Mouse (Mus musculus): ENCODE results near the gene Lyve1.
"Not testable (repeated sequence)": the region's sequence is repeated elsewhere in the genome, so short reads cannot be mapped to it uniquely, and the experiment has no call there.

The Lyve1 gene

GRCm38 (mm10) chr7:110862751-110863289 is at the start of gene Lyve1:
TSS of gene Lyve1 (minus strand) at chr7:110863239.
- in situ Hi-C loops (cut with MboI; ENCODE audit: unreplicated experiment in 2 of 2), result no loop called here

DNA sequence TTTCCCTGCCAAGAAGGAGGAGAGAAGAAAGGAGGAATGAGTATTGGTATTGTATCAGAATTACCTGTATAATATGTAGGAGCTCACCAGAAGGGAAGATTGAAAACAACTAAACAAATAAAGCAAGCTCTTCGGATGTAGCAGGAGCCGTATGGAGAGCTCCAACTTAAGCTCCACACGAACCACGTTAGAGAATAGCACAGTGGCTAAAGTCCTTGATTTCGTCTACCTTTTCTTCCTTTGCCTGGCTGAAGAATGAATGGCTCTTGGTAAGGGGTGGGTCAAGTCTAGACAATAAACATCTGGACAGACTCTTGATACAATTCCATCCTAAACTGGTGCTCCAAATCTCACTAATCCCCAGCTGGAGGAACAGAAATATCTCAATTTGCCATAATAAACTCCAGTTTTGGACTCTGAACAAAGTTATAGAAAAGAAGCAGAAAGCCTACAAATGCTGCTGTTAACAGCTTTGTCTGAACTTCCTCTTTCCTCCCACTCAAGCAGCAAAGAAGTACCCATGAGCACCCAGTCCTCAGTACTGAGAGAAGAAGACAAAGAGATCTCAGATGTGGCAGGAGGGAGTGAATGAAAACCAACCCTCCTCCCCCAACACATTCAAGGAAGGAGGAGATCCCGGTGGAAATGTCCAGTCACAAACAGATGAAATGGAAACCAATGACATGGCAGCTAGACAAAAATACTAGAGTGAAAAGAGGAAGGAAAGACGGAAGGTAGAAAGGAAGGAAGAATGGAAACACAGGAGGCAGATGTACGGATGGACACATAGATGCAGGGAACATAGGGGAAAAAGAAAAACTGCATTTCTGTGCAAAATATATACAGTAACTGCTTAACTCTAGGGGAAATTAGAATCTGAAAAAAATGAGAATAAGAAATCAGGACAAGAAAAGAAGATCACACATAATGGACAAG is 45.4 kb upstream of the Lyve1 start:
- in situ Hi-C loops (cut with MboI; ENCODE audit: unreplicated experiment in 2 of 2), result no loop called here

- in situ Hi-C loops (cut with MboI; ENCODE audit: unreplicated experiment in 2 of 2), result no loop called here
Observed at GRCm38 (mm10) chr7:110906566-110906965, 43.5 kb upstream of the Lyve1 start.

- in situ Hi-C loops (cut with MboI; ENCODE audit: unreplicated experiment in 2 of 2), result no loop called here
Observed at GRCm38 (mm10) chr7:110903226-110903625, 40.2 kb upstream of the Lyve1 start.

GRCm38 (mm10) chr7:110897202-110897601 is 34.2 kb upstream of the Lyve1 start:
- in situ Hi-C loops (cut with MboI; ENCODE audit: unreplicated experiment in 2 of 2), result no loop called here

- in situ Hi-C loops (cut with MboI; ENCODE audit: unreplicated experiment in 2 of 2), result no loop called here
Observed at GRCm38 (mm10) chr7:110896453-110896852, 33.4 kb upstream of the Lyve1 start.

- in situ Hi-C loops (cut with MboI; ENCODE audit: unreplicated experiment in 2 of 2), result not testable (repeated sequence)
Observed at GRCm38 (mm10) chr7:110895772-110896171, 32.7 kb upstream of the Lyve1 start.

DNA sequence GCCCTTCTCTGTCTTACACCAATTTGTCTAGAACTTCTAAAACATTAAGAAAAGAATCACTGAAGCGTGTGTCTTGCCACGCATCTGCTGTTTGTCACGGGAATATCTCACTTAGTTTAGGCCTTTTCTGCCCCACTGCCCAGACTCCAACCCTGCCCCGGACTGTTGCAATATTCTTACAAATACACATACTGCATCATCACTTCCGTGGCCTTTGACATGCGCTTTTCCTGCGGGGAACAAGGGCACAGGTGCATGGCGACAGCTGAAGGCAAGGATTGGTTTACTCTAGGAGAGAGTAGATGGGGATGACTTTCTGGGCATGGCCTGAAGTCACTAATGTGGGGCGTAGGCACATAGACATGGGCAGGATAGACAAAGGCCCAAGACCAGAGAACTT is 31.6 kb upstream of the Lyve1 start:
- in situ Hi-C loops (cut with MboI; ENCODE audit: unreplicated experiment in 2 of 2), result no loop called here

DNA sequence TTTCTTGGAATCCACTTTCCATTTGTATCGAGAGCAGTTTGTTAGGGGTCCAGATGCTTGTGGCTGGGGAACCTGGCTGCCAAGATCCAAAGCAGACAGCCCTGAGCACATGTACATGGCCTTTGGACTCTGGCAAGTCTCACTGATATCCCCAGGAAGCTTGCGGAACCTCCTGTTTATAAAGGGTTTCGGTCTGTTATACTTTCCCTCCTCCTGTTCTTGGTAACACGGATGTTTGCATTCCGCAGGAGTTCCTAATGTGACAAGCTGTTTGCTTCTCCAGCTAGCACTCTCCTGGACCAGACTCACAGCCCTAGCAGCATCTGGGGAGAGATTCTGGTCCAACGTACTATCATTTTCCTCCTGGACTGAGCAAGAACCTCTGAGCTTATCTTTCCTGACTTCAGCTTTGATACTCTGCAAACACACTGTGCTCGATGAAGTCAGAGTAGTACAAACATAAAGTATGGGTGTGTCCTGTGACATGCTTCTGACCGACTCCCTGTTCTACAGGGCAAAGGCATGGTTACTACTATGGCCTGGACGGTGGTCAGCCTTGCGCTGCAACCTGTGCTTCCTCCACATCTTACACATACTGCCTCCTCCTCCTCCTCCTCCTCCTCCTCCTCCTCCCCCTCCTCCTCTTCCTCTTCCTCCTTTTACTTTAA is 31.0 kb upstream of the Lyve1 start:
- in situ Hi-C loops (cut with MboI; ENCODE audit: unreplicated experiment in 2 of 2), result no loop called here

- in situ Hi-C loops (cut with MboI; ENCODE audit: unreplicated experiment in 2 of 2), result no loop called here
Observed at GRCm38 (mm10) chr7:110891501-110891986, 28.5 kb upstream of the Lyve1 start.

DNA sequence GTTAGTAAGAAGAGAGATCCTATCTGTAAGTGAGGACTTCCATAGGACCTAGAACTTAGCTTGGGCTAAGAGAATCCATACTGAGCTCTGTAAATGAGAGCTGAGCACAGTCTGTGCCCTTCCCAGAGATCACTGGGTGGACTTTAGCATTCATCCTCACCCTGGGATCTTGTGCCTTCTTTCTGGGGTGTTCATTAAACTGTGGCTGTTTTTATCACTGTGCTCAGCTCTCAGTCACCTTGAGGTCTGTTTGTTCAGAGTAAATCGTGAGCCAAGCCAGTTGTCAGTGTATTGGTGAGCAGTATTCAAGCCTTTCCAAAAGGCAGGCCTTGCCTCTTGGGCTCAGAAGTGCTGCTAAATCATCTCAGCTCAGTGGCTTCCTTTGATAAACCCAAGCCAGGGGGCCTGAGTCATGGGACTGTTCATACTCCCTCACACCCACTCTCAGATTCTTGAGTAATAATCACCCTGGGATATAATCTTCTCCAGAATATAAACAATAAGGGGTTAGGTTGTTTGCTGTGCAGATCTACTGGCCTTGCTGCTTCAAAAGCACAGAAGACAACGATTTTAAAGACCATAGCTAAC is 18.8 kb upstream of the Lyve1 start:
- in situ Hi-C loops (cut with MboI; ENCODE audit: unreplicated experiment in 2 of 2), result no loop called here

GRCm38 (mm10) chr7:110878028-110878427 is 15.0 kb upstream of the Lyve1 start:
- in situ Hi-C loops (cut with MboI; ENCODE audit: unreplicated experiment in 2 of 2), result no loop called here

GRCm38 (mm10) chr7:110876965-110877364 is 13.9 kb upstream of the Lyve1 start:
- in situ Hi-C loops (cut with MboI; ENCODE audit: unreplicated experiment in 2 of 2), result no loop called here

DNA sequence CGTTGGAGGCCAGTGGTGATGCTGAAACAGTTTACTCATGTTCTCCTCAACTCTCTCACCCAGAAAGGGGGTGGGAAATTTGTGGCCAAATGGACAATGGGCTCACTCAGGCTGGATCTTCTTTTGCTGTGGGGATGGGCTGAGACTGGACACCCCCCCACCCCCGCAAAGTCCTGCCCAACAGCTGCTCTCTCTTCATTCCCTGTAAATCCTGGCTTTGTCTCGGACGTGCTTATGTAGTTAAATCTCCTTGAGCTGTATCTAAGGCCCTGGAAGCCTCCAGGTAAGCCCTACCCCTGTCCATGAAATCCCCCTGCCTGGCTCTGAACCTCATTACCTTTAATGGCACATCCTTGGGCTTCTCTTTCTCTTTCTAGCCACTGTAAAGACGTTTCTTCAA is 5.8 kb upstream of the Lyve1 start:
- in situ Hi-C loops (cut with MboI; ENCODE audit: unreplicated experiment in 2 of 2), result no loop called here

DNA sequence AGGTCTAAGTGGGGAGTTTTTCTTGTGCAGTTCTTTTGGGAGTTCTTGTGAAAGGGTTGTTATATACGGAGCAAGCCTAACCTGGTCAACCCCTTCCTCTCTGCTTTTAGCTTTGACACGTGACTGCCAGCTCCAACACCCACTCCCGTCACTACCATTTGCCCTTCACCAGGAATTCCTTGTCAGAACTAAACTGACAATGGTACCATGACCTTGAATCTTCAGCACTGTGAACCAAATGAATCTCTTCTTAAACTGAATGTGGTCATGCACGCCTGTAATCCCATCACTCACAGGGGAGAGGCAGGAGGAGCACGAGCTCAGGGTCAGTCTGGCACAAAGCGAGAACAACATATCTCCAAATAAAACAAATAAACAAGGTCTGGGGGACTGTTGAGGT is 4.1 kb upstream of the Lyve1 start:
- in situ Hi-C loops (cut with MboI; ENCODE audit: unreplicated experiment in 2 of 2), result no loop called here

GRCm38 (mm10) chr7:110866021-110866420 is 3.0 kb upstream of the Lyve1 start:
- in situ Hi-C loops (cut with MboI; ENCODE audit: unreplicated experiment in 2 of 2), result no loop called here

GRCm38 (mm10) chr7:110865570-110865969 is 2.5 kb upstream of the Lyve1 start:
- in situ Hi-C loops (cut with MboI; ENCODE audit: unreplicated experiment in 2 of 2), result no loop called here

GRCm38 (mm10) chr7:110865038-110865437 is 2.0 kb upstream of the Lyve1 start:
- in situ Hi-C loops (cut with MboI; ENCODE audit: unreplicated experiment in 2 of 2), result no loop called here

- in situ Hi-C loops (cut with MboI; ENCODE audit: unreplicated experiment in 2 of 2), result no loop called here
Observed at GRCm38 (mm10) chr7:110860129-110860528, 2.9 kb downstream of the Lyve1 start.

GRCm38 (mm10) chr7:110855604-110856003 is 7.4 kb downstream of the Lyve1 start:
- in situ Hi-C loops (cut with MboI; ENCODE audit: unreplicated experiment in 2 of 2), result no loop called here

- in situ Hi-C loops (cut with MboI; ENCODE audit: unreplicated experiment in 2 of 2), result no loop called here
Observed at GRCm38 (mm10) chr7:110854927-110855546, 8.0 kb downstream of the Lyve1 start.
